Mouse (Mus musculus): ENCODE measurements around the gene Fam92b. TPM values are rescaled to one million over a fixed set of nuclear protein-coding genes. Genes with fewer than 3 reads are reported as not detected.

Fam92b gene
- polyA plus RNA-seq, 1 experiment = 0.69 TPM

DNA sequence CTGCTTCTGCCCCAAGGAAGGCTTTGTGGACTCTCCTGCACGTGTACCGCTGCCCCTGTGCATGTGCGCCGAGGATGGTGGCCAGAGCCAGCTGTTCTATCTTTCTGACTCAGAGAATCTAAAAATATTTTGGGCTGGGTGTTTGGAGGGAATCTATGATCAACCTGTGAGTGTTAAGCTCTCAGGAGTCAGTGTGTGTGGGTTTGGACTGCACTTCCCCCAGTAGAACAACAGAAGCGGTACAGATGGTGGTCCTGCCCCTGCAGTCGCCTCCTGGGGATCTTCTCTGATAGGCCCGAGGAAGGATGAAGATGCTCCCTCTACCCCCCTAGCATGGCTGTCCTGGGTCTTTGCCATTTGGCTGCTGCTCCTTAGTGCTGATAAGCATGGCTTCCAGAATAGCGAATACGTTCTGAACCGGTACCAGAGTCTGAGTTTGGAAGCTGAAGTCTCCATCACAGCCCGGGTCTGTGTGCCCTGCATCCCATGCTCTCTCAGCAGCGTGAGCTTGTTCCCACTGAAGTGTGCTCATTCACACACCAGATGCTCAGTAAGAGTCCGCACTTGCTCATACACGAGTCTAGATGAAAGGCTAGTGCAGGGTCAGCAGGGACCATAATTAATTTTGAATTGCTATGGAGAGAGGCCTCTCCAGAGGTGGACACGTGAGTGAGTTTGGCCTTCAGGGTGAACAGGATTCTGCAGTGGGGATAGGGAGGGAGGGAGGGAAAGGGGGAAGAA, 33.2 kb downstream of the Fam92b start:
- Histone ChIP-seq H3K4me3 (ENCODE audit: insufficient read depth, low read length) (no peak overlapping the region), H3K27ac (ENCODE audit: insufficient read depth, low read length) (peak overlapping the region; percentile 36), H3K4me1 (ENCODE audit: control insufficient read depth, insufficient read depth, low read length) (peaks cover 12% of the 10 kb centered on the region)
- TF ChIP-seq POLR2A (IDR thresholded peaks at IDR 0.05; ENCODE audit: extremely low read depth, insufficient read depth, low read length) (no peak), CTCF (IDR thresholded peaks at IDR 0.05; ENCODE audit: extremely low read depth, insufficient read depth, low read length) (no peak)

GRCm38 (mm10) chr8:120140769-120141168, 36.5 kb downstream of the Fam92b start:
- no peak overlapping the region for H3K4me3 ChIP-seq (ENCODE audit: insufficient read depth, low read length)
- H3K4me1 ChIP-seq (ENCODE audit: control insufficient read depth, insufficient read depth, low read length) = peaks cover 20% of the 10 kb centered on the region
- no peak overlapping the region for H3K27ac ChIP-seq (ENCODE audit: insufficient read depth, low read length)
- TF ChIP-seq POLR2A (IDR thresholded peaks at IDR 0.05; ENCODE audit: extremely low read depth, insufficient read depth, low read length) (no peak), CTCF (IDR thresholded peaks at IDR 0.05; ENCODE audit: extremely low read depth, insufficient read depth, low read length) (no peak)

GRCm38 (mm10) chr8:120138958-120139357, 38.3 kb downstream of the Fam92b start:
- TF ChIP-seq CTCF (IDR thresholded peaks at IDR 0.05; ENCODE audit: extremely low read depth, insufficient read depth, low read length) (no peak), POLR2A (IDR thresholded peaks at IDR 0.05; ENCODE audit: extremely low read depth, insufficient read depth, low read length) (no peak)
- Histone ChIP-seq H3K27ac (ENCODE audit: insufficient read depth, low read length) (no peak overlapping the region), H3K4me3 (ENCODE audit: insufficient read depth, low read length) (no peak overlapping the region), H3K4me1 (ENCODE audit: control insufficient read depth, insufficient read depth, low read length) (peaks cover 11% of the 10 kb centered on the region)

- H3K4me1 ChIP-seq (ENCODE audit: control insufficient read depth, insufficient read depth, low read length) = peaks cover 7% of the 10 kb centered on the region
- TF ChIP-seq POLR2A (IDR thresholded peaks at IDR 0.05; ENCODE audit: extremely low read depth, insufficient read depth, low read length) (0 out of 2 replicates have a peak, but pooled peaks have one; percentile 13), CTCF (IDR thresholded peaks at IDR 0.05; ENCODE audit: extremely low read depth, insufficient read depth, low read length) (0 out of 2 replicates have a peak, but pooled peaks have one; percentile 16)
- no peak overlapping the region for H3K27ac ChIP-seq (ENCODE audit: insufficient read depth, low read length)
- H3K4me3 ChIP-seq (ENCODE audit: insufficient read depth, low read length) = no peak overlapping the region
Measured at GRCm38 (mm10) chr8:120136618-120137017, 40.6 kb downstream of the Fam92b start.

DNA sequence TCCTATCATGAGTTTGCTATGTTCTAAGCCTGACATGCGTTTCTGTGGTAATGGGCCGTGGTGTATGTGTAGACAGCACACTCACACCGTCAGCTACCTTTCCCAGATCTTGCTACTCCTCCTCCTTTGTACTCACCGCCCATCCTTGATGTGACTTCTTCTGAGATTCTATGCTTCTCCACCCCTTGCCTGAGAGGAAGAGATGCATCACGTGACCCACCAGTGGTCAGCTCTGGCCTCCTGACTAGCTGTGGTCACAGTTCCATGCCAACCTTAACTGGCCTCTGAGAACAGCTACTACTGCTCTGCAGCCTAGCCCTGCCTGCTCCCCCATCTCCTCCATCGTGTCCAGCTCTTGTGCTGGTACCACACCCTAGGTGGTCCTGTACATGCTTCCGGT, 41.6 kb downstream of the Fam92b start:
- no peak overlapping the region for H3K4me3 ChIP-seq (ENCODE audit: insufficient read depth, low read length)
- no peak for TF ChIP-seq CTCF (IDR thresholded peaks at IDR 0.05; ENCODE audit: extremely low read depth, insufficient read depth, low read length)
- no peak for TF ChIP-seq POLR2A (IDR thresholded peaks at IDR 0.05; ENCODE audit: extremely low read depth, insufficient read depth, low read length)
- H3K4me1 ChIP-seq (ENCODE audit: control insufficient read depth, insufficient read depth, low read length) = peaks cover 7% of the 10 kb centered on the region
- no peak overlapping the region for H3K27ac ChIP-seq (ENCODE audit: insufficient read depth, low read length)

- TF ChIP-seq POLR2A (IDR thresholded peaks at IDR 0.05; ENCODE audit: extremely low read depth, insufficient read depth, low read length) = no peak
- TF ChIP-seq CTCF (IDR thresholded peaks at IDR 0.05; ENCODE audit: extremely low read depth, insufficient read depth, low read length) = no peak
Measured at GRCm38 (mm10) chr8:120133169-120133568, 44.1 kb downstream of the Fam92b start.

DNA sequence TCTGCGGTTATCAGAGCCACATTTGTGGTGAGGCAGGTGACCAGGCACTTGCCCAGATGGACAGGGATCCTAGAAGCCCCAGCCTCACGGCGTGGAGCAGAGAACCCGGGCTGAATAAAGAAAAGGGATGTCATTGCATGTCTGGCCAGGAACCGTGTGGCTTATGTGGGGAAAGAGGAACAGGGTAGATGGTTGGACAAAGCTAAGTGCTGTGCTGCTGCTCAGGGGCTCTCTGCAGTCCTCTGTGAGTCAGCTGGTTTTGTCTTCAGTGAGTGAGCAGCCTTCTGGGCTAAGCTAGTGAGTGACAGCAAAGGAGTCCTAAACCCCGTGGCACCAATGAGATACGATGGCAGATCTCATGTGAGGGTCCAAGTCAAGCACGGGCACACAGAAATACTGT, 46.1 kb downstream of the Fam92b start:
- TF ChIP-seq POLR2A (IDR thresholded peaks at IDR 0.05; ENCODE audit: extremely low read depth, insufficient read depth, low read length) = no peak
- no peak for TF ChIP-seq CTCF (IDR thresholded peaks at IDR 0.05; ENCODE audit: extremely low read depth, insufficient read depth, low read length)
- H3K4me3 ChIP-seq (ENCODE audit: insufficient read depth, low read length) = no peak overlapping the region
- H3K27ac ChIP-seq (ENCODE audit: insufficient read depth, low read length) = no peak overlapping the region
- peaks cover 10% of the 10 kb centered on the region for H3K4me1 ChIP-seq (ENCODE audit: control insufficient read depth, insufficient read depth, low read length)

More at GRCm38 (mm10) chr8:120133169-120133568, 44.1 kb downstream of the Fam92b start:
- H3K4me3 ChIP-seq (ENCODE audit: insufficient read depth, low read length) = no peak overlapping the region
- H3K27ac ChIP-seq (ENCODE audit: insufficient read depth, low read length) = no peak overlapping the region
- H3K4me1 ChIP-seq (ENCODE audit: control insufficient read depth, insufficient read depth, low read length) = peaks cover 11% of the 10 kb centered on the region

DNA sequence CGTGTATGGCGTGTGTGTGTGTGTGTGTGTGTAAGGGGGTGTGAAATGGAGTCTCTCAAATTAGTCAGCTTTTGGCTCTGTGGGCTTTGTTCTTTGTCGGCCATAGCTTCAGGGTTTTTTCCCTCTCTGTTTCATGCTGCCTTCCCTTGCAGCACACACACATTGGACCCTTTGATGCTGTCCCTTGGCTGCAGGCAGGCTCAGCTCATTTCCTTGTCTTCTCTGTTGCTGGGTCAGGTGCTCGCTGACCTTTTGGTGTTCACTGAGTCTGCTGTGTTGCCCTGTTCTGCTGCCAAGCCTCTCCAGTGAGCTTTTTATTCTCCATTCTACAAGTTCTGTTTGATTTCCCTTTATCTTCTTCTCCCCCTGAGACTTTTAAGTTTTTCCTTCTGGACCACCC, 47.7 kb downstream of the Fam92b start:
- no peak overlapping the region for H3K27ac ChIP-seq (ENCODE audit: insufficient read depth, low read length)
- H3K4me3 ChIP-seq (ENCODE audit: insufficient read depth, low read length) = no peak overlapping the region
- TF ChIP-seq POLR2A (IDR thresholded peaks at IDR 0.05; ENCODE audit: extremely low read depth, insufficient read depth, low read length) (no peak), CTCF (IDR thresholded peaks at IDR 0.05; ENCODE audit: extremely low read depth, insufficient read depth, low read length) (no peak)
- H3K4me1 ChIP-seq (ENCODE audit: control insufficient read depth, insufficient read depth, low read length) = peaks cover 9% of the 10 kb centered on the region; the same call in 1 of the 2 replicates

DNA sequence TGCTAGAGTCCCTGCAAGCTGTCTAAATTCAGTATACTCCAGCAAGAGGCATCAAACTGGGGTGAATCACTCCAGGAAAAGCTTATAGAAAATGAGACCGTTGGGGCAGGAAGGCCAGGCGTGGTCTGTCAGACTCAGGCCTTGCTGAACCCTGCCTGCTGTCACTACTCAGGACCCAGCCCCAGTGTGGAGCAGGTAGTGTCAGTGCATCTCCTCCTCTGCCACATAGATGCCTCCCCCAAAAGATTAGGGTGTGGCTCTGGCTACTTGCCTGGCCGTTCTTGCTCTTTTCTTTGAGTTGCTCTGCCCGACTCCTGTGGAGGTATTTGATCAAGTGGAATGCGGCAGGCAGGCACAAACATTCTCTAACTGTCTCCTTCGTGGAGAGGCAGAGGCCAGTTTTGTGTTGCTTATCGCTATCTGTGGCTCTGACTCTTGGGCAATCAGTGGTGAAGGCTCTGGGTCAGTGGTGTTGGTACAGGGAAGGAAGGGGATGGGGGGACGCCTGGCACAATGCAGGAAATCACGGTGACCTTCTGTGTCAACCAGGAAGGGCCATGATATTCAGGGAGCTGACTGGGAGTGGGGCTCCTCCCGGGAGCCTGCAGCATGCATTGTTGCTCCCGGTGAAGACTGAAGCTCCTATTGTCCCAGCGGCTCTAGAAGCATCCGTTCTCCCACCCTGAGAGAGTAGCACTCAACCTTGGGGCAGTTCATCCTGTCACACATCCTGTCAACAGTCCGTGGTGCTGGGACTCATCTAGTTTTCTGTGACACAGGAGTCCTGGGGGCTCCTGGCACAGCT, 50.7 kb downstream of the Fam92b start:
- TF ChIP-seq CTCF (IDR thresholded peaks at IDR 0.05; ENCODE audit: extremely low read depth, insufficient read depth, low read length) = no peak
- TF ChIP-seq POLR2A (IDR thresholded peaks at IDR 0.05; ENCODE audit: extremely low read depth, insufficient read depth, low read length) = no peak
- no peak overlapping the region for H3K4me3 ChIP-seq (ENCODE audit: insufficient read depth, low read length)
- peaks cover 14% of the 10 kb centered on the region for H3K4me1 ChIP-seq (ENCODE audit: control insufficient read depth, insufficient read depth, low read length)
- H3K27ac ChIP-seq (ENCODE audit: insufficient read depth, low read length) = no peak overlapping the region
